Mouse (Mus musculus) megakaryocyte-erythroid progenitor cell, adult 5-6 weeks (primary cell): ENCODE results near the gene Prkag1. TPM values are rescaled to one million over a fixed set of nuclear protein-coding genes. Genes with fewer than 3 reads are reported as not detected.

Experiments used
- ATAC-seq: replicated peaks from 2 replicates; pipeline ENCODE4 v1.8.0; 2016; ENCODE audit warnings: mild to moderate bottlenecking, inconsistent platforms; ENCODE audit not compliant: severe bottlenecking, poor library complexity, low FRiP score, low TSS enrichment
- total RNA-seq, 2 experiments: library from RNA; stranded (forward) in 1 of 2; stranded (reverse) in 1 of 2; fragments of 200-1000, 215-1000 nt in 1 of 2; fragments of >200 nt in 1 of 2; fragmentation: Nextera tagmentation in 1 of 2; gene quantifications; 2 replicates each; pipeline ENCODE4 v1.2.3; 2014 to 2017

Prkag1 gene
- total RNA-seq, 2 experiments from 2014 or later = 120 to 121 TPM

GRCm38 (mm10) chr15:98854214-98854613, 22.9 kb upstream of the Prkag1 start:
- no peak for ATAC-seq

GRCm38 (mm10) chr15:98853161-98853937, 22.0 kb upstream of the Prkag1 start:
- no peak for ATAC-seq

GRCm38 (mm10) chr15:98852733-98853132, 21.4 kb upstream of the Prkag1 start:
- ATAC-seq = no peak

GRCm38 (mm10) chr15:98852071-98852470, 20.8 kb upstream of the Prkag1 start:
- ATAC-seq = no peak

GRCm38 (mm10) chr15:98851229-98851818, 20.0 kb upstream of the Prkag1 start:
- ATAC-seq = no peak

- ATAC-seq = no peak
Observed at GRCm38 (mm10) chr15:98850668-98851067, 19.3 kb upstream of the Prkag1 start.

GRCm38 (mm10) chr15:98849956-98850600, 18.8 kb upstream of the Prkag1 start:
- no peak for ATAC-seq

GRCm38 (mm10) chr15:98849165-98849564, 17.8 kb upstream of the Prkag1 start:
- ATAC-seq = no peak

GRCm38 (mm10) chr15:98846140-98846539, 14.8 kb upstream of the Prkag1 start:
- no peak for ATAC-seq

GRCm38 (mm10) chr15:98845149-98845548, 13.8 kb upstream of the Prkag1 start:
- no peak for ATAC-seq

GRCm38 (mm10) chr15:98843595-98844223, 12.4 kb upstream of the Prkag1 start:
- no peak for ATAC-seq

GRCm38 (mm10) chr15:98839671-98840585, 8.6 kb upstream of the Prkag1 start:
- no peak for ATAC-seq

GRCm38 (mm10) chr15:98839161-98839560, 7.8 kb upstream of the Prkag1 start:
- ATAC-seq = no peak

- ATAC-seq = no peak
Observed at GRCm38 (mm10) chr15:98837743-98838103, 6.4 kb upstream of the Prkag1 start.

- ATAC-seq = peak; percentile 58
Observed at GRCm38 (mm10) chr15:98837006-98837742, 5.9 kb upstream of the Prkag1 start.

- ATAC-seq = no peak
Observed at GRCm38 (mm10) chr15:98835291-98835690, 4.0 kb upstream of the Prkag1 start.

GRCm38 (mm10) chr15:98834059-98834458, 2.7 kb upstream of the Prkag1 start:
- ATAC-seq = no peak

GRCm38 (mm10) chr15:98833281-98833680, 2.0 kb upstream of the Prkag1 start:
- no peak for ATAC-seq
